Mouse (Mus musculus) heart, postnatal 10 days (tissue): ENCODE results near the gene Mpped1. TPM values are rescaled to one million over a fixed set of nuclear protein-coding genes. Genes with fewer than 3 reads are reported as not detected.

Experiments used
- DNase-seq, 2 experiments: peaks; one replicate each; pipeline ENCODE4 v3.0.0; 2021
- intact Hi-C: fragments of 180-260 bp; cut with DNase I; formaldehyde crosslinking; loops from one replicate; pipeline ENCODE4 v1.15.1; 2025
- total RNA-seq, 2 experiments: library from RNA; stranded (reverse); gene quantifications; 2 replicates each; pipeline ENCODE4 v1.2.3; 2021

The Mpped1 gene
- total RNA-seq, 2 experiments from 2014 or later = 0.14 TPM; not detected in 1

DNA sequence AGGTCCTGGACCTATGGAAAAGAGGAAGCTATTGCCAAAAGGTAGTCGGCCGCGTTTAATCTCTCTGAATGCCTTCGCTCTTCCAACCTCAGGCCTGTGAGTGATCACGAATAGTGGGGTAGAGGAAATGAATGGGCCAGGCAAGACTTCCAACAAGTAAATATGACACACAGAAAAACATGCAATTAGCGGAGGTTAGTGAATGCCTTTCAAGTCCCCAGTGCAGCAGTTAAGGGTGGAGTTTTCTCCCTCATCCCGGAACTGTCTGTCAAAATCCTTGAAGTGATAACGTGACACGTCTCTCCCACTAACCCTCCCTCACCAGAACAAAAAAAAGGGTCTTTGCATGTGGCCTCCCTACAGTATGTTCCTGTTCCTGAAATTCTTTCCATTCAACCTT is 3.0 kb downstream of the Mpped1 start:
- intact Hi-C loops = no loop called here
- no peak for DNase-seq

- intact Hi-C loops = no loop called here
- DNase-seq = no peak
These were observed 5.5 kb downstream of the Mpped1 start for GRCm38 (mm10) chr15:83784772-83785171.

DNA sequence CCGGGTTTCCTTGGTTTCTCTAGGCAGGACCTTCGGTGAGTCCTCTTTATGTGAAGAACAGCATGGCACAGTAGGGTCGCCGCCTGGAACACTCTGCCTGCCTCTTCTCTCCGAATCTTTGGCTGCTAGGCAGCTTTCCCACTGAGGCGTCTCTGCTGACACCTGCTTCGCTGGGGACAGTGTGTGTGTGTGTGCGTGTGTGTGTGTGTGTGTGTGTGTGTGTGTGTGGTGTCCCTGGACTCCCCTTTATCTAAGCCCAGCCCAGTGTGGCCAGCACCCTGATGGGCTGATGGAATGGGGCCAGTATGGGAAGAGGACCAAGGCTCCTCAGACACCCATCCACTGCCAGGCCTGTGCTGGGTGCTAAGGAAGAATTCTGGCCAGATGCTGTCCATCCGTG is 9.8 kb downstream of the Mpped1 start:
- DNase-seq = no peak
- intact Hi-C loops = no loop called here

DNA sequence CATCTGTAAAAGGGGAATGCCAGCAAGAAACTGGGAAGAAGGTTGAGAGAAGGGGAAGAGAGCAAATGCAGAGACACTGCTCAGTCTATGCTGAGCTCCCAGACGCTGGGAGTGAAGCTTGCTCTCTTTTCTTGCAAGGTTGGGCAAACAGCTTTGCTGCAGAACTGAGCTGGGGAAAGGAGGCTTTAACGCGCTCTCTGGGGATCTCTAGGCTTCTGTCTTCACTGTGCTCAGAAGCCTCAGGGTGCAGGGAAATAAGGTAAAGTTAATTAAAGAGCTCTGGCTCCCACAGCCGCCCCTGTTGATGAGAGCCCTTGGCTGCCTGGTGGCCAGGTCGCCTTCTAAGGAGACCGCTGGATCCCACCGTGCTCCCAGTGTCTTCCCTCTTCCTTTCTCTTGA is 17.7 kb downstream of the Mpped1 start:
- intact Hi-C loops = no loop called here
- no peak for DNase-seq

DNA sequence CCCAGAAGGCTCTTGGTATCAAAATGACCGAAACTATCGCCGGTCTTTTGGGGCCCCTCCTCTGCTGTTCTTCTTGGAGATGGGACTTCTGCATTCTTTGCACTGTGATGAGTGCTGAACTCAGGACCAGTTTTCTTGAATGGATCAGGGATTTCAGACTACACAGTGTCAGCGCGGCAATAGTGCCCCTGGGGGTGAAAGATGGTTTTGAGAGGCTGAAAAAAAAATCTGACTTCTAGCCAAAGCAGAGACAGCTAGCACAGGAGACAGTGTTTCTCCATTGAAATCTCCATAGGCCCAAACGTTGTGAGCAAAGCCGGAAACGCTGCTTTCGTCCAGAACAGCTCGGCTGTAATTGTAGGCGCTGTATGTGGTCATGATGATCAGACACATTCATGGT is 19.7 kb downstream of the Mpped1 start:
- intact Hi-C loops = no loop called here
- no peak for DNase-seq

GRCm38 (mm10) chr15:83801011-83801410 is 21.7 kb downstream of the Mpped1 start:
- intact Hi-C loops = no loop called here

GRCm38 (mm10) chr15:83814106-83814505 is 34.8 kb downstream of the Mpped1 start:
- intact Hi-C loops = no loop called here
- DNase-seq = no peak

More at GRCm38 (mm10) chr15:83801011-83801410, 21.7 kb downstream of the Mpped1 start:
- DNase-seq = no peak

DNA sequence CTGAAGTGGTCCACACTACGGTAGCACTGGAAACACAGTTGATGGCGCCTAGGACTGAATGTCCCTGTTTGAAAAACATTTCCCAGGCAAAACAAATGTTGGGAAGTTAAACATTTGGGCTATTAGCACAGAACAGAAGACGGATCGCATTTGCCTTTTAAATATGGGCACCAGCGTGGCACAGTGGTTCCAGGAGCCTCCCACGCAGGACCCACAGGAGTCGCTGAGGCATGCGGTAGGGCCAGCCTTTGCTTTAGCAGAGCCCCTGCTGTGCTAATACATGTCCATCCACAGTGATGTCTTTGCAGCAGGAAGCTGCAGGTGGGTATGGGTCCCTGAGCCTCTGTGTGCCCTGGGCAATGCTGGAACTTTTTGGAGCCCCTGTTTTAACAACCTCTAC is 48.7 kb downstream of the Mpped1 start:
- intact Hi-C loops = no loop called here
- no peak for DNase-seq

GRCm38 (mm10) chr15:83829226-83829625 is 50.0 kb downstream of the Mpped1 start:
- intact Hi-C loops = no loop called here
- DNase-seq = no peak

GRCm38 (mm10) chr15:83832265-83832664 is 53.0 kb downstream of the Mpped1 start:
- no peak for DNase-seq
- intact Hi-C loops = no loop called here

- intact Hi-C loops = no loop called here
These were observed 61.9 kb downstream of the Mpped1 start for GRCm38 (mm10) chr15:83840950-83841719.

DNA sequence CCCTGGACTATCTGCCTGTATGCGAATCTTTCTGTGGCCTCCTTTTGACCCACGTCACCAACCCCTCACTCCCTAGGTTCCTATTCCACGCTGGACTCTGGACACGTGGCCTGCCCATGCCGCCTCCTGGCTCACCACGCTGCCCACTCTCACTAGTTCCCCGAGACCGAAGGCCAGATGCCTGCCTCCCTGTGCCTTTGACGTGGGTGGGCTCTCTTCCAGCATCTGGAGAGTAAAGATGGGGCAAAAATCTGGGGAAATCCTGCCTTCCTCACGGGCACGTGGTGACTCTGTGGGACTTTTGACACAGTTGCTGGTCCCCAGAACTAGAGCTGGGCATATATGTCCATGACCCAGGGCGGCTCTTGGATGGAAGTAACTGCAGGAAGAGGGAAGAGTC is 63.2 kb downstream of the Mpped1 start:
- DNase-seq = no peak
- intact Hi-C loops = no loop called here

More at GRCm38 (mm10) chr15:83840950-83841719, 61.9 kb downstream of the Mpped1 start:
- no peak for DNase-seq

DNA sequence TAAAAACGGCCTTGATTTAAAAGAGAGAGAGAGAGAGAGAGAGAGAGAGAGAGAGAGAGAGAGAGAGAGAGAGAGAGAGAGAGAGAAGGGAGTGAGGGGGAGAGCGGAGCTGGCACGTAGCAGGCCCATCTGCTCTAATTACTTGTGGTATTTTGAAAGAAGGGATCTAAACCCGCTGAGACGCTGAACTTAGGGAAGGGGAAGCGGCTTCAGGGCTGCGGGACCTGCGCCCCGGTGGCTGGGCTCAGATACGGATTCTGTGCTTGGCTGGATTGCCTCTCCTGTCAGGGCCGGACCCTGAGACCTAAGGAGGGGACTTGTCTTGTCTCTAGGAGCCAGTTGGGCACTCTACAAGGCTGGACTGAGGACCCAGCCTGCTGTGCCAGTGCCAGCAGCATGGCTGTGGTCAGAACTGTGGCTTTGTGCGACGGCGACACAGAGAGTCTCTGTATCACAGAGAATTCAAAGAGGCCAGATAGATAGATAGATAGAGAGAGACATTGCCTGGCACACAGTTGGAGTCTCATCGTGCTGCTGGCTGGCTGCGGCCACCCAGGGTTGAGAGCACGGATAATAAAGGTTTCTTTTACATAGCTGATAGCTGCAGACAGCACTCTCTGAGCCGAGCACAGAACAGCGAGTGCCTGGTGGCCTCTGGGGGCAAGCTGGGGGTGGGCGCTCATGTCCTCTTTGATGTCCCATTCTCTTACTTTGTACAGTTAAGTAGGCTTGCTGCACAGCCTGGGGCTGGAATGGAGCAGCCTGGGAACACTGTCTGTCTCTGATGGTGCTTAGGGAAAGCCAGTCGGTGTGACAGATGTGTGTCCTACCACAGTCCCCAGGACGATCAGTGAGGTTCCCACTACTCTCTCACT is 63.9 kb downstream of the Mpped1 start:
- intact Hi-C loops = no loop called here
- no peak for DNase-seq

DNA sequence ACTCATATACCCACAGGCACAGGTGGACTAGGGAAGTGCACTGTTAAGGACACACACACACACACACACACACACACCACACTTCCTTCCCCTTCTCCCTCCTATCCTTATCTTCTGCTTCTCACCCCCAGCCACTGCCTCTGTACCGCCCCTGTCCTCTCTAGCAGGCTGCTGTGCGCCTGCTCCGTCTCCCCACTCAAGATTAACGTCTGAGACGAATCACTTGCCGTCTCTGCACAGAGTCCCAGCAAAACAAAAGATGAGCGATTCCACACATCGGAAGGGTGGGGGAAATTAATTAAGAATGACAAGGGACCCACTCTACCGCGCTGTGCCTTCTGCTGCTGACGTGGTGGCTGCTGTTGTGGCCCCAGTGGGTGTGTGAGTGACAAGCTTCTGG is 66.5 kb downstream of the Mpped1 start:
- no peak for DNase-seq
- intact Hi-C loops = no loop called here

- DNase-seq = no peak
- intact Hi-C loops = no loop called here
These were observed 67.3 kb downstream of the Mpped1 start for GRCm38 (mm10) chr15:83846592-83846991.

- no peak for DNase-seq
- intact Hi-C loops = no loop called here
These were observed 68.2 kb downstream of the Mpped1 start for GRCm38 (mm10) chr15:83847512-83847911.

GRCm38 (mm10) chr15:83848193-83848592 is 68.9 kb downstream of the Mpped1 start:
- DNase-seq = no peak
- intact Hi-C loops = no loop called here

DNA sequence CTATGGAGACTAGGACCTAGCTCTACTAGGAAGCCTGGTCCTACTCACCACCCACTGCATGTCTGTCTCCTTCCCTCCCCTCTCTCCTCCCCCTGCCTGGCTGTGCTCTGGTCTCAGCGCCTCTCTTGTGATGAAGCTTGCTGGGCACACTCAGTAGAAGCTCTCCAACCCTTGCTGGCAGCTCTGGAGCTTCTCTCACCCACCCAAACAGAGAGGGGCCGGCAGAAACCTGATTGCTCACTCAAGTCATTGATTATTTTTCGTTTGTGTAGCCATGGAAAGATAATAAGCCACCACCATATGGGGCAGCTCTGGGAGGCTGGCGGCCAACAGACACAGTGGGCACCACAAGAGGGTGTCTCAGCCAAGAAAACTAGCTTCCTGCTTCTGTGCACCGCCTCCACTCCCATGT is 74.1 kb downstream of the Mpped1 start:
- intact Hi-C loops = no loop called here
- no peak for DNase-seq

GRCm38 (mm10) chr15:83857129-83857528 is 77.9 kb downstream of the Mpped1 start:
- intact Hi-C loops = loop anchor here (1.0 to 2.0 kb wide), 2 partner anchors 197 to 774 kb away; no protein-coding TSS in a partner anchor
- peak; percentile 59 to 81 for DNase-seq

DNA sequence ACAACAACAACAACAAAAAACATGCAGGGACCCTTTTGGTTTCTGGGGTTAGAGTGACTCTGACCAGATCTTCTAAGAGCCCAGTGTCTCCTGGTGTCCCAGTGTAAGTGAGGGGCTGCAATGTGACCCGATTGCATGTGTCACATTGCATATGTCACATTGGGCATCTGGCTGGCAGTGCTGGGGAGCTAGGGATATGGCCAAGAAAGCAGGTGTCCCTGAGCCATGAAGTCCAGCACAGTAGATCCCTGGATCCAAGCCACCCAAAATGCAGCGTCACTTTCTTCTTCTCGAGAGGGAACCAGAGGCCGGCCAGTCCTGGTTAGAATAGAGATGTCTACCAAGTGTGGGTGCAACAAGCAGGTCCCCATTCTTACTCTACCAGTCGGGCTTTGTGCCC is 86.4 kb downstream of the Mpped1 start:
- intact Hi-C loops = no loop called here
- no peak for DNase-seq

DNA sequence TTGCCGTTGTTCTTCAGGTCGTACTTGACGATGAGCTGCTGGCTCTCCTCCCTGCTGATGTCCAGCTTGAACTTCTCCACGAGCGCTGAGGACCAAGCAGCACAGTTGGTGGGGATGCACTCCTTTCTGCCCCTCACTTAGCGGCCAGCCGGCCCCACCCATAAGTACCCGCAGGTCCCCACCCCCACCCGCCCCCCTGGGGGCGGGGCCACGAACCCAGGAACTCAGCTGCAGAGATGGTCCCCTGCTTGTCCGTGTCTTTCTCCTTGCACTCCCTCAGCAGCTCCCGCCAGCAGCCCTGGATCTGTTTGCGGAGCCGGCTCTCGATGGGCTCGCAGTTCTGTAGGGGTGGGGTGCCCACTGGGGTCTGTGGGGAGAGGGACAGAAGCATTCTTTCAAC is 91.7 kb downstream of the Mpped1 start:
- intact Hi-C loops = no loop called here
- DNase-seq = no peak
